Mouse (Mus musculus) thymus, postnatal 36 days (tissue): ENCODE measurements around the gene Lpp.

Source experiments
- DNase-seq, 2 experiments: peaks; one replicate each; pipeline ENCODE4 v3.0.0; 2022; ENCODE audit warnings: mixed read lengths in 2 of 2

Lpp gene

DNA sequence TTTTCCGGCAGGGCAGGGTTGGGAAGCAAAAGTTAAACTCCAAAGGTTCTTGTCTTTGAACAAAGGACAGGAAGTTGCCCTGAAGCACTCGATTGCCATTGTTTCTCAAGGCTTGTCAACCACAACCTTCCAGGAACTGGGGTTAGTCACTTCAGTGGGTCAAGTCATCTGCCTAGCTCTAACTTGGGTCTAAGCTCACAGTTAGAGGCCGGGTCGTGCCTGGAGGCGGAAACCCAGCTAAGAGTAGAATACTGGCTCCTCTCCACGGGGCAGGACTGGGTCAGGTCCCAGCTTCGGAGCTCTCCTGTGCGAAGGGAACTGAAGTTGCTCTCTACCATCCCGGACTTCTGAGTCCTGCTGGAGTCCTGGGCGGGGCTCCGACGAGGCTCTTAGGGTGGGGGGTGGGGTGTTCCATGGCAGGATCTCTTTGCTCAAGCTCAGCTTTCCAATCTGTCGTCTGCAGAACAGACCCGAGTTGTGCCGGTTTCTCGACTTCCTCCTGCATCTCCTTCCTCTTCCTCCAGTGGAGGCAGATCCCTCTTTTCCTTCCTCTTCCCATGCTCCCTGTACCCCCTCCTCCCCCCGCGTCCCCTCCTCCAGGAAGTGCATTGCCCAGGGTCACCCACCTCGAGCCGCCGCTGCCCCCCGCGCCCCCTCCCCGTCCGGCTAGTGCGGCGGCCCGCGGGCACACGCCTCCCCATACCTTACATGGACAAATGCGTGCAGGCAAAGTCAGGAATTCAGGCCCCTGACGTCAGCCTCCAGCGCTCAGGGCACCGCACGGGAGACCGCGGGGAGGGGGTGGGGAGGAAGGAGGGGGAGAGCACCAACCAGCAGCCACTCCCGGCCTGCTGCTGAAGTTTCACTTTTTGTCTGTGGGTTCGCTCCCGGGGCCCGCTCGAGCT is at the start of gene Lpp:
TSS of gene Lpp (plus strand) at position 857 of the 905 bp plus-strand sequence.
- peak; percentile 67 to 69 for DNase-seq

DNA sequence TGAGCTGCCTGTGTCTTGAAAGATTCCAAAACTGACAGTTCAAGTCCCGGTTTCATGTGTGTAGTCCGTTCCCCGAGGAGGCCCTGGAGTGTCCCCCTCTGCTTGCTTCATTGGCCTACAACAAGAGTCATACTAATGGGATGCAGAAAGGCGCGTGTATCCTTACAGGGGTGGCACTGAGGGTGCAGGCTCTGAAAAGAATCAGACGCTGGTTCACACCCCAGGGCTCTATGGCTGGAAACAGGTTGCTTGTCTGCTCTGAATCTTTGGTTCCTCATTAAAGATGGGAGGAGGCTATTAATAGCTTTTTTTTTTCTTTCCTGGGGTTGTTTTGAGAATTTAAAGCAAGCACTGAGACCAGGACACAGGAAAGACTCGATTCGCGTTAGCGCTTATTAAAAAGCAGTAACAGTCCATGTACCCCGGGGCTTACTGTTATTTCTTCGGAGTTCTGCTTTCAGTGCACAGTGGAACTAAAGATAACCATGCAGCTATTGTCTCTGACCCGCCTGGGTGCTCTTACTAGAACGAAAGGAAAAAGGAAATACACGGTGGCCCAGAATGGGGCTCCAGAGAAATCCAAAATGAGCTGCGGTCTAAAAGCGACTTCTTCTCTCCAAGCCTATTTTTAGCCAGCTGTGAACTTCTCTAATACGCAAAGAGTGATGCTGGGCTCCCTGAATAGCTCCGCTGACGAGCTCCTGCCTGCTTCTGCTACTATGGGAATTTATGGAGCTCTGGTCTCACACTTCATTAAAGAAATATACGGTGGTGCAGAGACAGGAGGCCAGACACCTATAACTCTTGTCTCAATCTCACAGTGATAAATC is 45.5 kb upstream of the Lpp start:
- DNase-seq: no peak

DNA sequence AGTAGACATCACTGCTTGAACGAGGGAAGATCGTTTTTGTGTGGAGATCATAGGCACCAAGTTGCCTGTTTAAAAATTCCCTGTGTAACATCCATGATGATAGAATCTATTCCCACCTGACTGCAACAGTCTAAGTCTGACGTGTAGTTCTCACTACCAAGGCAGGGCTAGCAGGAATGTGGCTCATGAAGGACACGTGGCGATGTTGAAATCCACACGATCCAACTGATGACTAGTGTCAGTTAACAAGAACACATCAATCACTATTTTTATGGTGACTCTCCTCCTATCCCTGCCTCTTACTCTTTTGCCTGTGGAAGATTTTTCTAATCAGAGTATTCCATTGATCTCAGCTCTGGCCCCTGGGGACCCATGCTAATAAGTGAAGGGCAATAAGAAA is 43.0 kb upstream of the Lpp start:
- no peak for DNase-seq

DNA sequence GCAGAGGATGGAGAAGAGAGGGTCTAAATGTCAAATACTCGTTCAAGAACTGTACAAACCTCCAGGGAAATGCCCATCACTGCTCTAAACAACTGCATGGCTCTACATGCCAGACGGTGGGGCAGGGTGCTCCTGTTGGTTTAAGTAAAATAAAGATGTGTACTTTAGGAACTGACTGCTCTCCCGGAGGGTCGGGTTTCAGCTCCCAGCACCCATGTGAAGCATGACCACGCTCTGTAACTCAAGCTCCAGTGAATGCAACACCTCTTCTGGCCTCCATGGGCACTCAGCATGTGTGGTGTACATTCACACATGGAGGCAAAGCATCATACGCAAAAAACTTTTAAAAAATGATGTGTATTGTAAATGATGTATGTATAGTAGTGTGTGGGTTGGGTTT is 42.6 kb upstream of the Lpp start:
- DNase-seq: no peak

DNA sequence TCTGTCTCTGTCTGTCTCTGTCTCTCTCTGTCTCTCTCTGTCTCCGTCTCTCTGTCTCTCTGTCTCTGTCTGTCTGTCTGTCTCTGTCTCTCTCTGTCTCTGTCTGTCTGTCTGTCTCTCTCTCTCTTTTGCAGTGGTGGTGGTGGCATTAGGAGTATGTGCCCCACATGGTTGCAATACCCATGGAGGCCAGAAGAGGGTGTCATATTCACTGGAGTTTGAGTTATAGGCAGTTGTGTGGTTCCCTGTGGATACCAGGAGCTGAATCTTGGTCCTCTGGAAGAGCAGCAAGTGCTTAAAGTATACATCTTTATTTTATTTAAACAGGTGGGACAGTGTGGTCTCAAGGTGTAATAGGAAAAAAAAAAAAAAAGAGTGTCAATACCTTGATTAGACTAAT is 41.5 kb upstream of the Lpp start:
- no peak for DNase-seq

DNA sequence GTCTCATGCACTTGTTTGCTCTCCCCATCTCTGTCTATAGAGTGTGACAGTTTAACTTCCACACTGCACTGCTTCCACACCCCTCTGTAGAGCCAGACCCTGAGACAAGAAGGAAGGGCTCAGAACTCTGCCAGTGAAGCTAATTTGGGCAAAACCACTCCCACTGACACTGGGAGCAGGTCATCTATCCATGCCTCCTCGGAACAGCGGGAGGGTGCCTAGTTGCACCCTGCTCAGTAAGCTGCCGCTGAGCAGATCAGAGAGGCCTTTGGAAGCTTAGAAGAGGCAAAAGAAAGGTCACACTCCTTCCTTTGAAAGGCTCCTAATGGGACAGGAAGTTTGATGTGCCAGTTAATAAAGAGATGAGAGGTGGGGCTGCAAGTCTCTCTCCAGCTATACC is 39.5 kb upstream of the Lpp start:
- no peak for DNase-seq

DNA sequence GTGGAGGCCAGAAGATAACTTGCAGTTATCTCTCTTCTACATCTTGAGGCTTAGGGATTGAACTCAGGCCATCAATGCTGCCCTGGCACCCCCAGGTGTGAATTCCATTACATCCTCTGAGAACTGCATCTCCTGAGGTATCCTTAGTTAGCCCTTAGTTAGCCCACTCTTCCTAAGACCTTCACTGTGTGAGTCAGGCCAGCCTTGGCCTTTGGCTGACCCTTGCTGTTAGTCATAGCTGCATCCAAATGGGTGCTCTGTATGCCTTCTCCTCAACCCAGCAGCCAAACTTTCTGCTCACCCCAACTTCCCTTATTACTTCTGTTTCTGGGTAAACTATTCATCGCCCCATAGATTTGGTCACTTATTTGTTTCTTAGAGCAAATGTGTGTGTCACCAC is 31.6 kb upstream of the Lpp start:
- no peak for DNase-seq

DNA sequence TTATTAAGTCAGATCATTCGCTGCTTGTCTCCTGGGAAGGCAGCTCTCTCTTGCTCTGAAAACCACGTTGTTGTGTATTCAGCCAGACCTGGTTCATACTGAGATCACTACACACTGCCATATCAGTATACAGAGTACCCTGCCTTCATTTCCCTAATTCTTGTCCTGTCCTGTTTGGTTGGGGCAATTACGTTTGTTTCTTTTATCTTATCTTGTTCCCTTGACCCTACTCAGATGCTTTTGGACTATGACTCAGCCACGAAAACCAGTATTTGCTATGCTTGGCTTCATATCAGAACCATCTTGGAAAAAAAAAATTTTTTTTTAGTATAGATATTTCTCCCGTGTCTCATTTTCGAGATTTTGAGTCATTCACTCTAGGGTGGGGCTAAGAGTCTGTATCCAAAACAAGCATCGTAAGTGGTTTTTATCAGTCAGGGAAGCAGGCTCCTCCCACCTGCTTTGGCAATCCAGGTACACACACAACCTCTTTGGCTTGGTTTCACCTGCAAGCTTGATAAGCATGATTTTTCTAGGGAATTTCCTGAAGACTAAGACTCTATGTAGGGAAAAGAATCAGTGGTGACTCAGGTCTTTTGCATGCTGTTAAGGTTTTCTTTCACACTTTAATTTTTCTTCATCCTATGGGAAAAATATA is 29.1 kb upstream of the Lpp start:
- DNase-seq: no peak

DNA sequence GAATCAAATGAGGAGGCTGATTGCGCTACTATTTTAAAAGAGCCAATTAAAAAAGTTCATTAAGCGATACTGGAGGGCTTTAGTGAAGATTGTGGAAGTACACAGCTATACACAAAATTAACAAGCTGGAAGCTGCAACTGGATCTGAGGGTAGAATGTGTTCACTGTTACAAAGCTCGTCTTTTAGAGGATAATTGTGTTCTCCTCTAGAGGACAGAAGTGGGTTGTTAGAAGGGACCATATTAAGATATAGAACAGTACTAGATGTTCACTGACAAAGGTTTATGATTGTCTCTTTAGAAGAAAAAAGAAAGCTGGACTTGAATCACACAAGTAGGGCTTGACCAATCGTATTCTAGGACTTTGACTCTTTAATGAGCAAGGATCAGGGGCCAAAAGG is 27.4 kb upstream of the Lpp start:
- no peak for DNase-seq

DNA sequence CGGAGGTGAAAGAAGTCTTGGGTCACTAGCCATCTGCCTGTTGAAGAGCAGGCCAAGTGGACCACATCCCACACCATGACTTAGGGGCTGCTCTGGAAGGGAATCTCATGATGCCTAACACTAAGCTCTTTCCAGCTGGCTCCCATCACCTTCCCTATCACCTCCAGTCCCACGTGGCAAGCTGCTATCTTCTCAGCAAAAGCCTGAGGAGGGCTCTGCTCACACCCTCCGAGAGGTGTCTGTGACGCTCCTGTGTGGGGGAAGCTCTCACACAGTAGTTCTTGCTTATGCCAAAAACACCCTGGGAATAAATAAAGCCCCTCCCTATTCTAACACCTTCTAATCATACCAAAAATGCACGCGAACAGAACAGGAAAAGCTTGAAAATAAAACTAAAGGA is 26.2 kb upstream of the Lpp start:
- DNase-seq: no peak

DNA sequence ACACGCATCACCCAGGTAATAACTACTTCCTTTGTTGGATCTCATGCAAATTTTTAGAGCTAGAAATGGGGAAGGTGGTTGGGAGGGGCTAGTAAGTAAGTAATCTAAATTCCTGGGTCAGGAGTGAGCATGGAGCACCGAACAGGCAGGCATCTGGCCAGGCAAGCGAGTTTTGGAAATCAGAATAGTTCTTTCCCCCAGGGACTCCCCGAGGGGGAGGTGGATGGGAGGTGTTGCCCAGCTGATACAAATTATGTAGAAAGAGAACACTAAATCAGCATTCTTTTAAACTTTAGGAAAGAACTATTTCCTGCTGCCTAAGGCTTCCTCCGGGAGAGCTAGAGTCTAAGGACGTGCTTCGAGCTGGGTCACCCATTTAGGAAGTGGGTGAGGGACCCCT is 25.8 kb upstream of the Lpp start:
- DNase-seq: no peak

DNA sequence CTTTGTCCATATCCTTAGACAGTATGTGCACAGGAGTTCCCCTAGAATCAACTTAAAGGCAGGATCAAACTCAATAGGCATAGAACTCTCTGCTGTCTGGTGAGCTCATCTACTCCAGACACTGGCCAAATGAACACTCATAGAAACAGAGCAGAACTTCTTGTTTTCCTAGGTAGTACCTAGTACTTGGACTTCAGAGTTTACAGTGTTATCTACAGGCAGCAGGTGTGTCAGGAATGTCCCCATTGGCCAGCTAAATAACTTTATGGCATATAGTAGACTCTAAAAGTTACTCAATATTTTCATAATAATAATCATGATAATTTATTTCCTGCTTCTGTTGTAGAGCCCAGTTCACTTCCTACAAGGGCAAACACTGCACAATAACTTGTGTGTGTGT is 16.8 kb upstream of the Lpp start:
- no peak for DNase-seq

DNA sequence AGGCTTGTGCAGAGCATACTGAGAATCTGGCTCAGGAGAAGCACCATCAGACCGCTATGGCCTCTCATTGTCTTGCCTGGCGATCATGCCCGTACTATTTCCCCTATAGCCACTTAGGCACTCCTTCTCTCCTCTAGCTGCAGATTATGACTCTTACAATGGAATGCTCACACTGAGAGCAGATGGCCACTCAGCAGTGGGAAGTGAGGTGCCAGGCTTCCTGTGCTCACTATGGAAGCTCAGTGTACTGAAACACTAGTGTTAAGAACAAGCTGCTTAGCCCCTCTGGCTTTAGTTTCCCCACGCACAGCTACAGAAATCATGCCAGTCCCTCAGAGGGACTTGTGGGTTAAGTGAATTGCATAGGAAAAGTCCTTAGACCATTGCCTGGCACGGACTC is 2.7 kb upstream of the Lpp start:
- DNase-seq: no peak

DNA sequence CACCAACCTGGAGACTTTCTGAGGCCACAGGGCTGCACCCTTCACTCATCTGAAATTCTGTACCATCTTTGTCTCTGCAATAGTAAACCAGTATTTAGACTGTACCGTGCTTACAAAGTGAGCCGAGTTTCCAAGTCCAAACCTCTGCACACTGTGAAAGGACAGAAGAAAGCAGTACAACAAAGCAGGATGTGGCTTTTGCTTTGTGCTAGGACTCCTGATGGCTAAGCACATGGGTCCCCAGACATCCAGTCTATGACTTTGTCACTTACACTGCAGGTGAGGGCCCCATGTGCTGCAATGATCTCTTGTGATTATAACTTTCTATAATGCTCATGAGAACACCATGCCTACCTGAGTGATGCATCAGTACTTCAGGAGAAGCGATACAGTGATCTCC is 2.2 kb upstream of the Lpp start:
- DNase-seq: no peak

DNA sequence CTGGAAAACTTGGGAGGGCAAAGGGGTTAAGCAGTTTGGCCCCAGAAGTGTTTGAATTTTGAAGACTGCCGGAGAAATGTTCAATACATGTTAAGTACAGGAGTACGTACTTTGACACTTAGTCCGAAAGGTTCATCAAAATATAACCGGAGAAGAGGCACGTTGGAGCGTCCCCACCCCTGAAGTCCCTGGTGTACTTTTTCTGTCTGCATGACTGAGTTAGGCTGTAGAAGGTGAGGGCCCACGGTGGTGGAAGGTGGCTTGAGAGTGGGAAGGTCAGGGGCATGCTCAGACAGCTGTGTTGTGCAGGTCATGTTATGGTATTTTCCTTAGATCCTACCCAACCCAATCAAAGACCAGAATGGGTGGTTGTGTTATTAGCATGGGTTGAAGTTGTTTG is 1.4 kb upstream of the Lpp start:
- DNase-seq: peak in 1 of 2 experiments; percentile 12

DNA sequence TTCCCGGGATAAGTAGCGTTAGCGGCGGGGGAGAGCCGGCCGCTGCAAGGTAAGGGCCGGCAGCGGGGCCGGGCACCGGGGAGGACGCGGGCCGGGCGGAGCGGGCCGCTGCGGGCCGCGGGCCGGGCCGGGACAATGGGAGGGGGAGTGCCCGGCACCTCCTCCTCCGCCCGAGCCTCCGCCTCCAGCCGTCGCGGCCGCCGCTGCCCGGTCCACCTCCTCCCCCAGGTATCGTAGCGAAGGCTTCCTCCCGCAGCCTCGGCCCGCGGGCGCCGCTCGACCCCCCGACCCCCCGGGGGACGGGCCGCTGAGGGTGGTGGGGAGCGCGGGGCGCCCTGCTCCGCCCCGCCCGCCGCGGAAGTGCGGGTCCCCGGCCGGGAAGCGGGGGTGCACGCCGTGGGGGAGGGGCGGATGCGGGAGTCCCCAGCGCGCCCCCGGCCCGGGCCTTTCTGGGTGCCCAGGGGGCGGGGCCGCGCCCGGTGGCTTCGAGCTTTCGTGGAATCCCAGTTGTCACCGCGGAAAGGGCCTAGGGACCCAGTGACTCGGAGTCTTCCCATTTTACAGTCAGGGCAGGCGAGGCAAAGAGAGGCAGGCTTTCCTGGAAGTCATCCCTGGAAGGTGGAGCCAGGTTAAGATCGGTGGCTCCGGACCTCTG is 376 bp downstream of the Lpp start:
- peak; percentile 75 to 85 for DNase-seq

DNA sequence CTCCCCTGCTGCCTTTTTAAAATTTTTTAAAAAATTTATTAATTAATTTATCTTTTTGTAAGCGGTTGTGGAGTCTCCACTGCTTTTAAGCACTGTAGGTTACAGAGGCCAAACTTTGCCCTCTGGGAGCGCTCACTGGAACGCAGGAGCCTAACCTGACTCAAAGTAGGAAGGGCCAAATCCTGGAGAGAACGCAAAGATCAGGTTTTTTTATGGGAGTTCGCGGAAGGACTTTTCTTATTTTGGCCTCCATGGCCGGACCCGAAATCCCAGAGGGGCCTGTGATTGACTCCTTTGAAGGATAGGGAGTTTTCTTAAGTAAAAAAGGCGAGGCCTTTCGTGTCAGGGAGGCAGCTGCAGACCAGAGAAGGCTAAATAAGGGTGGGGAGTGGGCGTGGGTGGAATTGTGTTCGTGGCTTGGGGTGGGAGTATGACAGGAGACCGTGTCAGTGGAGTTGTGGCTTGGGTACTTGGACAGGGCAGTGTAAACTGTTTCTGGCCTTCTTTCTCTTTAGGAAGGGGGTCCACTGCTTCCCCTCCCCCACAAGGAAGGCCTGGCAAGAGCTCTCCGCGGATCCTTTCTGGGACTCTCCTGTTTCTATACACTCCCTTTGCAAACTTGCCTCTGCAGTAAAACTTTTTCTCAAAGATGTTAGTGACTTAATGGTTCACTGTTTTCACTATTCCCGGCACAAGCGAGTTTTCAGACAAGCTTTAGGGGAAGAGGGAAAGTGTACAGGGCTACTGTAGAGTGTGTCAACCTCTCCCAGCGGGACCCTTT is 1.1 kb downstream of the Lpp start:
- peak in 1 of 2 experiments; percentile 34 for DNase-seq

DNA sequence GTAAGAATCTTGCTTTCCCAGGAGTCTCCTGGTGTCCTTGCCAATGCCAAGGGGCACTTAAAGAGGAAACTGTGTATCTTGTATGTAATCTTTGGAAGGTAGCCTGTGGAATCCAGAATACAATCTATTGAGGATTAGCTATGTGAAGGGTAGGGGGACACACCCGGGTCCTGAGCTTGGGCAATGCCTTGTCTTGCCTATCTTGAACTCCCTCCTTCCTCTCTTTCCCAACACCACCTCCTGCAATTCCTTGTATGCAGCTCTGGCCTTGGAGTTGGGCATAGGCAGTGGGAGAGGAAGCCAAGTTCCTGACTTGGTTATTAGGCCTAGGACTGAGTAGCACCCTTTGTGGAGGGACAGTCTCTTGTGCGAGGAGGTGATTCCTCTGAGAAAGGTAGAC is 1.8 kb downstream of the Lpp start:
- DNase-seq: no peak

DNA sequence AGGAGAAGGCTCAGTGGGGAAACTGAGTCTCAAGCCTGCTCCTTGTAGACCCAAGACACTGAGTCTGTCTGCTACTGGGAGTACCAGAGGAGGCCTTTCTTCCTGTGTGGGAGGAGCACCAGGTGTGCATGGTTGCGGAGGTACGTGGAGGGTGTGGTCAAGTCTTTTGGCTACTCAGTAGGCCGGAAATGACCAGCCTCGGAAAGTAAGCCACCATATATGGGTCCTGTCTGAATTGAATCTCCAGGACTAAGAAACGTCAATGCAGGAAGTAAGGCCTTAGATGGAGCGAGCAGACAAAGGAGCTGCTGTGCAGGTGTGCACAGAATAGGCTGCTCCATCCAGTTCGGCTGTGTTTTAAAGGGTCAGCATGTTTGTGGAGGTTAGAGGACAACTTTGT is 3.2 kb downstream of the Lpp start:
- DNase-seq: peak in 1 of 2 experiments; percentile 9

DNA sequence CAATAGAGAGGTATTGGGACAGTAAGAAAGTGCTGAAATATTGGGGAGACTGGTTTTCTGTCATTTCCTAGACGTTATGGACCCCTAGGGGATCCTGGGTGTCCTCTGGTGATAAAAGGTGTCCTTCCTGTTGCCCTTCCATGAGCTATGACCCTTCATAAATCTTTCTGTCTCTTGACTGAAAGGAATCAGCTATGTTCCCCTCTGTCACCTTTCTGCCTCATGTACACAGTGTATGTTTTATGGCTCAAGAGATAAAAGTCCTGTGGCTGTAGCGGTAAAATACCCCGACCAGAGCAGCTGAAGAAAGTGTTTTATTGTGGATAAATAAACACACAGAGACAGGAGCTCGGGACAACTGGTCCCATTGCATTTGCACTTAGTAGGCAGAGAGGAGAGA is 5.2 kb downstream of the Lpp start:
- DNase-seq: no peak

DNA sequence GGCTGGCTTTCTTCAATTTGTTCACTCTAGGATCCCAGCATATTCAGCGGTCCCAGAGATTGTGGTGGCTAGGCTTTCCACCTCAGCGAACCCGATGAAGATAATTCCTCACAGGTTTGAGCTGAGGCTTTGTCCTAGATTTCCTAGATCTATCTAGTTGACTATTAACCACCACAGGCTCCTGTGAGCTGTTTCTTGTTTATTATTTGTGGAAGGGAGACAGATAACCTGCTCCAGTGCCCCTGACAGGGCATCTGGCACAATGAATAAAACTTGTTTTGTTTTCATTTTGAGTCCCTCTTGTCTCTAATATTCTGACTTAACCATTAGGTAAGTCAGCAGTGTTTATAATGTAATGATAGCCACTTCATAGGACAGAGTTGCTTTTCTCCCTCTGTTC is 5.6 kb downstream of the Lpp start:
- no peak for DNase-seq

DNA sequence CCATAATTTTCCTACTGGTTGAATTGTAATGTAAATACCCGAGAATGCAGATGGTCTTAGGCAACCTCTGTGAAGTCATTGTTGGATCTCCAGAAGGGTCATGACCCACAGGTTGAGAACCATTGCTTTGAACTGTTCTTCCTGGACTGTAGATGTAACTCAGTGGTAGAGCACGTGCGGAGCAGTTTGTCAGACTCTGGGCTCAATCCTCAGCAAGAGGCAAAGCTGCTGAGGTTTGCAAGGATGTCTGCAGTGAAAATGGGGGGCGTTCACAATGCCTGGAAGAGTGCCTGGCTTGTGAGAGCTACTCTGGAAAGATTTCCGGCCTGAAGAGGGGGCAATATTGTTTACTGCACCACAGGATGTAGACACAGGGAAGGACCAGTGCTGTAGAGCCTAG is 6.2 kb downstream of the Lpp start:
- no peak for DNase-seq
